Mouse (Mus musculus) myocyte (in vitro differentiated cells): Measurements from ENCODE around the gene Tpgs1. TPM values are rescaled to one million over a fixed set of nuclear protein-coding genes. Genes with fewer than 3 reads are reported as not detected.

ENCODE experiments used
- H3K27me3 ChIP-seq: one replicate; pipeline ENCODE4 v1.6.1; 2011; ENCODE audit not compliant: control insufficient read depth, insufficient read depth, insufficient read length
- H3K36me3 ChIP-seq: one replicate; pipeline ENCODE4 v1.6.1; 2011; ENCODE audit not compliant: control insufficient read depth, insufficient read depth
- H3K4me2 ChIP-seq: one replicate; pipeline ENCODE4 v1.6.1; 2011; ENCODE audit warnings: low read depth, control low read depth
- H3K4me3 ChIP-seq: one replicate; pipeline ENCODE4 v1.5.1; 2011; ENCODE audit warnings: mild to moderate bottlenecking, control low read depth, moderate library complexity
- H3K79me2 ChIP-seq: one replicate; pipeline ENCODE4 v1.6.1; 2011; ENCODE audit not compliant: control insufficient read depth, insufficient read depth
- H3ac ChIP-seq: one replicate; pipeline ENCODE4 v1.6.1; 2011; ENCODE audit not compliant: control insufficient read depth, insufficient read length
- CEBPB ChIP-seq: IDR thresholded peaks from 2 replicates; pipeline ENCODE4 v1.6.1; 2011; ENCODE audit warnings: mild to moderate bottlenecking, moderate library complexity; ENCODE audit not compliant: poor library complexity, insufficient read depth, severe bottlenecking
- E2F4 ChIP-seq: IDR thresholded peaks from one replicate; pipeline ENCODE4 v1.6.1; 2011; ENCODE audit warnings: mild to moderate bottlenecking, control low read depth, moderate library complexity; ENCODE audit not compliant: insufficient read depth
- MAX ChIP-seq: IDR thresholded peaks from one replicate; pipeline ENCODE4 v1.6.1; 2011; ENCODE audit warnings: low read depth, mild to moderate bottlenecking, control low read depth
- MYOD1 ChIP-seq, 3 experiments: IDR thresholded peaks; one replicate each; pipeline ENCODE4 v1.6.1; 2011; ENCODE audit warnings: control low read depth in 2 of 3, low read depth in 2 of 3, mild to moderate bottlenecking in 2 of 3, moderate library complexity in 1 of 3; ENCODE audit not compliant: insufficient read length in 2 of 3, control insufficient read depth in 1 of 3
- MYOG ChIP-seq, 3 experiments: IDR thresholded peaks; one replicate each; pipeline ENCODE4 v1.6.1; 2011; ENCODE audit warnings: control low read depth in 2 of 3, low read depth in 2 of 3, mild to moderate bottlenecking in 2 of 3; ENCODE audit not compliant: insufficient read length in 2 of 3, control insufficient read depth in 1 of 3, insufficient read depth in 1 of 3
- POLR2A ChIP-seq: IDR thresholded peaks from one replicate; pipeline ENCODE4 v1.6.1; 2011; ENCODE audit warnings: low read depth, mild to moderate bottlenecking, control low read depth, moderate library complexity; ENCODE audit not compliant: insufficient read length
- POLR2AphosphoS2 ChIP-seq: IDR thresholded peaks from one replicate; pipeline ENCODE4 v1.6.1; 2011; ENCODE audit warnings: low read depth, control low read depth; ENCODE audit not compliant: insufficient read length
- REST ChIP-seq: IDR thresholded peaks from one replicate; pipeline ENCODE4 v1.6.1; 2011; ENCODE audit warnings: mild to moderate bottlenecking, control low read depth, moderate library complexity; ENCODE audit not compliant: insufficient read depth, insufficient read length
- SRF ChIP-seq: IDR thresholded peaks from one replicate; pipeline ENCODE4 v1.6.1; 2011; ENCODE audit warnings: low read depth; ENCODE audit not compliant: control insufficient read depth, insufficient read length
- TCF12 ChIP-seq: IDR thresholded peaks from one replicate; pipeline ENCODE4 v1.6.1; 2011; ENCODE audit warnings: mild to moderate bottlenecking, control low read depth; ENCODE audit not compliant: poor library complexity, insufficient read depth, severe bottlenecking
- TCF3 ChIP-seq: IDR thresholded peaks from one replicate; pipeline ENCODE4 v1.6.1; 2011; ENCODE audit warnings: low read depth, control low read depth; ENCODE audit not compliant: insufficient read length
- USF1 ChIP-seq: IDR thresholded peaks from one replicate; pipeline ENCODE4 v1.6.1; 2011; ENCODE audit warnings: low read depth, mild to moderate bottlenecking, control low read depth, moderate library complexity
- polyA plus RNA-seq: library from polyadenylated mRNA; unstranded; fragments of >200 nt; fragmentation: generic; extraction: Trizol; gene quantifications from one replicate; pipeline ENCODE4 v1.2.1, GENCODE M21; 2012; ENCODE audit warnings: missing spikeins

The Tpgs1 gene
- polyA plus RNA-seq, 1 experiment: 80.2 TPM

DNA sequence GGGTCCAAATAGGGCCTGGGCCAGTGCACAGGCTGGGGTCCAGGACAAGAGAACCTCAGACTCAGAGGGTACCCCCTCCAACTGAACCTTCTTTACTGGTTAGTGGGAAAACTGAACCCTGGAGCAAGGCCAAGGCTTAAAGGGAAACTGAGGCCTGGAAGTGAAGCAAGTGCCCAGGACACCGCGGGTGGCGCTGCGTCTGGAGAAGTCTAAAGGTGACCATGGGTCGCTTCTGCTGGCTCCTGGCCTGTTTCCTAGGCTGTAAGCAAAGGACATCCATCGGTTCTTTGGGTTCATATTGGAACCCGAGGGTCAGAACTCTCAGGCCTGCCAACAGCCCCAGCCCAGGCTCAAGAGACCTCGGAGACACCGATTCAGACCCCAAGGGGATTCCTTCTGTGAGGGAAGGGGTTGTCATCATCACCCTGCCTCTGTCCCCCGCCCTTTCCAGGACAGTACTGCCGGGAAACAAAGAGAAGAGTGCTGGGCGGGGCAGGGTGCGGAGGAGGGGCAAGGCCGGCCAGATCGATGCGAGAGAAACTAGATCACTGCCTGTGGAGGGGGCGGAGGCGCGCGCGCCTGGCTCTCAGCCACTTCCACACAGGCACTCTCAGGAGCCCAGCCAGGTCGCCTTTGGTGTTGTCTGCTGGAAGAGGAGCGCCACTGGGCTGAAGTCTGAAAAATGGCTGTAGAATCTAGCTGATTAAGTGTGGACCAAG, 30.5 kb upstream of the Tpgs1 start:
- H3K79me2 ChIP-seq: no peaks in the 10 kb centered on the region
- peak overlapping the region; percentile 14 for H3K4me3 ChIP-seq
- peaks cover 24% of the 10 kb centered on the region for H3K27me3 ChIP-seq
- H3ac ChIP-seq: no peak overlapping the region
- no peaks in the 10 kb centered on the region for H3K36me3 ChIP-seq
- no peak for TF ChIP-seq TCF12
- no peak for TF ChIP-seq MYOG (IDR thresholded peaks at IDR 0.05; ENCODE audit: control insufficient read depth in 1 of 3, insufficient read depth in 1 of 3, insufficient read length in 2 of 3, low read depth in 2 of 3)
- TF ChIP-seq REST: no peak
- no peak for TF ChIP-seq POLR2A
- no peak for TF ChIP-seq USF1
- no peak for TF ChIP-seq MAX
- TF ChIP-seq SRF: no peak
- TF ChIP-seq MYOD1 (IDR thresholded peaks at IDR 0.05; ENCODE audit: control insufficient read depth in 1 of 3, insufficient read length in 2 of 3, low read depth in 2 of 3): no peak
- TF ChIP-seq TCF3: no peak
- no peak for TF ChIP-seq CEBPB
- no peak for TF ChIP-seq POLR2AphosphoS2
- no peak for TF ChIP-seq E2F4
- peak overlapping the region; percentile 79 for H3K4me2 ChIP-seq

GRCm38 (mm10) chr10:79645711-79646110, 23.5 kb upstream of the Tpgs1 start, which contains the start of gene Odf3l2:
TSS of gene Odf3l2 (minus strand) at chr10:79645738.
- Histone ChIP-seq H3K36me3 (no peaks in the 10 kb centered on the region), H3K79me2 (no peaks in the 10 kb centered on the region), H3ac (no peak within 1 kb of the TSS), H3K4me2 (no peak within 1 kb of the TSS), H3K27me3 (peaks cover 32% of the 10 kb centered on the region), H3K4me3 (no peak within 1 kb of the TSS)
- TF ChIP-seq TCF3 (no peak), USF1 (no peak), SRF (no peak), MYOG (IDR thresholded peaks at IDR 0.05; ENCODE audit: control insufficient read depth in 1 of 3, insufficient read depth in 1 of 3, insufficient read length in 2 of 3, low read depth in 2 of 3) (no peak), MAX (no peak), REST (no peak), POLR2AphosphoS2 (no peak), POLR2A (no peak), CEBPB (no peak), TCF12 (no peak), E2F4 (no peak), MYOD1 (IDR thresholded peaks at IDR 0.05; ENCODE audit: control insufficient read depth in 1 of 3, insufficient read length in 2 of 3, low read depth in 2 of 3) (no peak)

- Histone ChIP-seq H3K36me3 (no peaks in the 10 kb centered on the region), H3K27me3 (peaks cover 37% of the 10 kb centered on the region), H3K4me3 (no peak overlapping the region), H3K4me2 (no peak overlapping the region), H3K79me2 (no peaks in the 10 kb centered on the region), H3ac (no peak overlapping the region)
- TF ChIP-seq REST (no peak), TCF12 (no peak), MYOG (IDR thresholded peaks at IDR 0.05; ENCODE audit: control insufficient read depth in 1 of 3, insufficient read depth in 1 of 3, insufficient read length in 2 of 3, low read depth in 2 of 3) (no peak), CEBPB (no peak), POLR2A (no peak), POLR2AphosphoS2 (no peak), MYOD1 (IDR thresholded peaks at IDR 0.05; ENCODE audit: control insufficient read depth in 1 of 3, insufficient read length in 2 of 3, low read depth in 2 of 3) (no peak), SRF (no peak), E2F4 (no peak), MAX (no peak), TCF3 (no peak)
Measured at GRCm38 (mm10) chr10:79649070-79649751, 20.0 kb upstream of the Tpgs1 start.

GRCm38 (mm10) chr10:79652789-79653188, 16.4 kb upstream of the Tpgs1 start:
- H3K4me2 ChIP-seq: no peak overlapping the region
- H3K27me3 ChIP-seq: peaks cover 29% of the 10 kb centered on the region
- H3ac ChIP-seq: no peak overlapping the region

More at GRCm38 (mm10) chr10:79652789-79653188, 16.4 kb upstream of the Tpgs1 start:
- TF ChIP-seq USF1 (no peak), REST (no peak), E2F4 (no peak), MAX (no peak), MYOG (IDR thresholded peaks at IDR 0.05; ENCODE audit: control insufficient read depth in 1 of 3, insufficient read depth in 1 of 3, insufficient read length in 2 of 3, low read depth in 2 of 3) (no peak), TCF3 (no peak), POLR2AphosphoS2 (no peak), POLR2A (no peak), CEBPB (no peak), MYOD1 (IDR thresholded peaks at IDR 0.05; ENCODE audit: control insufficient read depth in 1 of 3, insufficient read length in 2 of 3, low read depth in 2 of 3) (no peak), SRF (no peak), TCF12 (no peak)
- Histone ChIP-seq H3K36me3 (no peaks in the 10 kb centered on the region), H3K79me2 (no peaks in the 10 kb centered on the region), H3K4me3 (no peak overlapping the region)
